Mouse (Mus musculus): Measurements from ENCODE around the gene Pakap.

Pakap gene

DNA sequence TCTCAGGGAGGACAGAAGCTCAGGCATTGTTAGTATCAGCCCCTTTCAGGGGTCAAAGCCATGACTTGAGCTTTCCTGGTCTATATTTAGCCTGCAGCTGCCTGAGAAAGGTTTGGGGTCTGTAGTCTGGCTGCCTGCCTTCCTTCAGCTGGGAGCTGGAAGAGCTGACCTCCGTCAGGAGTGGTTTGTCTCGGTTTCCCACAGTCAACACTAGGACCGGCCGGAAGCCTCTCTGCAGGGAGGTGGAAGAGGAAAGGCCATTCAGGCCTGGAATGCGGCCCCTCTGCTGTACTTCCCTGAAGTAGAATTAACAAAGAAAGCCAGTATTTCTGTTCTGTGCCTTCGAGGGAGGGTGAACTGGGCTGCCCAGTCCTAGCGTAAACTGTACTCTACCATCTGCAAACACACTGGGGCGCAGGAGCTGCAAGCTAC, 279.0 kb downstream of the Pakap start:
- no peak for DNase-seq

DNA sequence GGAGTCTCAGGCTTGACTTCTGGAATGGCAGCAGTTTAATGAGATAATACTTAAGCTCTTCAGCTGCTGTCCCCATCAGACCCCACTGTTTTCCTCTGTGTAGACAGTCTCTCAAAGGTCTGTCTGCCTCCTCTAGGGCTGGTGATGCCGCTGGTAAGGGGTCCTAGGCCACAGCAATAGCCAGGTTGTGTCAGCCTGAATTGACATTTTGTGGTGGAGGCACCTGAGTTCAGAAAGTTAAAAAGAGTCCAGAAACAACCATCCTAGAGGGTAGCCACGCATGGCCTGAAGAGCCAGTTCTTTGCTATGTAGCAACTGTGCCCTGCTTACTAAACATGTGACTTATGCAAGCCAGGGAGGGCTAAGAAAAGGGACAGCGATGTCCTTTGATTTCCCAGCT, 279.7 kb downstream of the Pakap start:
- no peak for DNase-seq

DNA sequence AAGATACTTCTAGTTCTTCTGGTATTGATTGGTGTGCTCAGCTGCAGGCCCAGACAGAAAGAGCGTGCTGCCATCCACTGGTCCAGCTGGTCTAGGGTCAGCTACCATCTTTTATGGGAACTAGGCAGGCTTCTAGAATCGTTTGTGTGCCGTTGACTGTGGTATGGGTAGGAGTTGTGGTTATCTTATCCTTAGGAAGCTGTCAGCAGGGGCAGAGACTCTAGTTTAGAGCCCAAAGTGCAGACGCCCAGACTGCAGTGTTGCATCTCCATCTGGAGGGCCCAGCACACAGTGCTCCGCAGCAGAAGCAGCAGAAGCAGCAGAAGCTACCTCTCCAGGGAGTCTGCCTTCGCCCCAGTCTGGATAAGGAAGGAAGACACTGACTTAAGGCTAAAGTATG, 281.5 kb downstream of the Pakap start:
- DNase-seq = no peak

DNA sequence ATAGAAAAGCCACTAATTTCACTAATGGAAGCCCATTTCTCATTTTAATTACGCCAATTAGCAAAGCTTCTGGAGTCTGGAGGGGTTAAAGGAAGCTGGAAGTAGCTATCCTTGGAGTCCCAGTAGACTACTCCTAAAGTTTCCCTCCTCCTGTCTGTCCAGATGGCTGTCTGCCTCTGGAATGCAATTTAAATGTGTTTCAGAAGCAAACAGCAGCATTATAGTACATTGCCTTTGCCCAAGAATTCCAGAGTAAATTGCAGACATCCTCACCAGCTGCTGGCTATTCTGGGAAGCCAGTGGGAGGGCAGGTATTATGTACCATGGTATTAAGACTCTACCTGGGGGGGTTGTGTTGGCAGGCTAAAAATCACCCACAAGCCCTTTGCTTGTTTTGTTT, 283.8 kb downstream of the Pakap start:
- DNase-seq = no peak

DNA sequence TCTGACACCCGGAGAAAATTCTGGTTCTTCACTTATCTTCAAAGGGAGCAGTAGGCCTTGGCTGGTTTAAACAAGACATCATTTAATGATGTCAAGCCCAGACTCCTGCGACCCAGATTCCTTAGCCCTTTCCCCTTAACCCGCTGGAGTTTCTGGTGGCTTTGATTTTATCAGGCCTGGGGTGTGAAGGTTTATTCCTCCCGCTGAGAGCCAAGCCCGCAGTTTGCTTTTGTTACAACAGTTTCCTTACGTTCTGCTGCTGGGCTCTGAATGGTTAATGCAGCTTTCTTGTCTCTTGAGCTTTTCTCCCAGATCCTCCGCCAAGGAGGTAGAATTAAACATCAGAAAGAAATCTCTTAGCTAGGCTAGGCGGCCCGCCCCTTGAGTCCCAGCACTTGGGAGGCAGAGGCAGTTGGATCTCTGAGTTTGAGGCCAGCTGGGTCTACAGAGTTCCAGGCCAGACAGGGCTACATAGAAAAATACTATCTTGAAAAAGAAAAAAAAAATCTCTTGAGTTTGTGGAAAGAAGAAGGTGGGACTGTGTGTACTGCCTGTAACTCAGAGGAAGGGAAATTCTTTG, 284.6 kb downstream of the Pakap start:
- DNase-seq = no peak

DNA sequence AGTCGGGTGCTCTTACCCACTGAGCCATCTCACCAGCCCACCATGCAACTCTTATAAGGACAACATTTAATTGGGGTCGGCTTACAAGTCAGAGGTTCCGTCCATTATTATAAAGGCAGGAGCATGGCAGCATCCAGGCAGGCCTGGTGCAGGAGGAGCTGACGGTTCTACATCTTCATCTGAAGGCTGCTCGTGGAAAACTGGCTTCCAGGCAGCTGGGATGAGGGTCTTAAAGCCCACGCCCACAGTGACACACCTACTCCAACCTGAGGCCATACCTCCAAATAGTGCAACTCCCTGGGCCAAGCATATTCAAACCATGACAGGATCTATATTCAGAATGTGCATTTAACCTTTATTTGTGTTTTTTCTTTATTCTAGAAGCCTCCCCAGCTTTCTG, 286.2 kb downstream of the Pakap start:
- no peak for DNase-seq

DNA sequence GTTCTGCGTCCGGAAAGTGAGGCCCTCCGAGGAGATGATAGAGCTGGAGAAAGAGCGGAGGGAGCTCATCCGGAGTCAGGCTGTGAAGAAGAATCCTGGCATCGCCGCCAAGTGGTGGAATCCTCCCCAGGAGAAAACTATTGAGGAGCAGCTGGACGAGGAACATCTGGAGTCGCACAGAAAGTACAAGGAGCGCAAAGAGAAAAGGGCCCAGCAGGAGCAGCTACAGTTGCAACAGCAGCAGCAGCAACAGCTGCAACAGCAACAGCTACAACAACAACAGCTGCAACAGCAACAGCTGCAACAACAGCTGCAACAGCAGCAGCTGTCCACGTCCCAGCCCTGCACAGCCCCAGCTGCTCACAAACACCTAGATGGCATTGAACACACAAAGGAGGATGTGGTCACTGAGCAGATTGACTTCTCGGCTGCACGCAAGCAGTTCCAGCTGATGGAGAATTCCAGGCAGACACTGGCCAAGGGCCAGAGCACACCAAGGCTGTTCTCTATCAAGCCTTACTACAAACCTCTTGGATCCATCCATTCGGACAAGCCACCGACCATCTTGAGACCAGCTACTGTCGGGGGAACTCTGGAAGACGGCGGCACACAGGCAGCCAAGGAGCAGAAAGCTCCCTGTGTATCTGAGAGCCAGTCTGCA, 287.4 kb downstream of the Pakap start:
- no peak for DNase-seq

DNA sequence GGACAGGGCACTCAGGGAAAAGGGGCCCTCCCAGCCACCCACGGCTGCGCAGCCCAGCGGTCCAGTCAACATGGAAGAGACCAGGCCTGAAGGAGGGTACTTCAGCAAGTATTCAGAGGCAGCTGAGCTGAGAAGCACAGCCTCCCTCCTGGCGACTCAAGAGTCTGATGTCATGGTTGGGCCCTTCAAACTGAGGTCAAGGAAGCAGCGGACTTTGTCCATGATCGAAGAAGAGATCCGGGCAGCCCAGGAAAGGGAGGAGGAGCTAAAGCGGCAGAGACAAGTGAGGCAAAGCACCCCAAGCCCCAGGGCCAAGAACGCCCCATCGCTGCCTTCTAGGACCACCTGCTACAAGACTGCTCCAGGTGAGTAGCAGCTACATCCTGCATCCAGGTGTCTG, 288.7 kb downstream of the Pakap start:
- no peak for DNase-seq

DNA sequence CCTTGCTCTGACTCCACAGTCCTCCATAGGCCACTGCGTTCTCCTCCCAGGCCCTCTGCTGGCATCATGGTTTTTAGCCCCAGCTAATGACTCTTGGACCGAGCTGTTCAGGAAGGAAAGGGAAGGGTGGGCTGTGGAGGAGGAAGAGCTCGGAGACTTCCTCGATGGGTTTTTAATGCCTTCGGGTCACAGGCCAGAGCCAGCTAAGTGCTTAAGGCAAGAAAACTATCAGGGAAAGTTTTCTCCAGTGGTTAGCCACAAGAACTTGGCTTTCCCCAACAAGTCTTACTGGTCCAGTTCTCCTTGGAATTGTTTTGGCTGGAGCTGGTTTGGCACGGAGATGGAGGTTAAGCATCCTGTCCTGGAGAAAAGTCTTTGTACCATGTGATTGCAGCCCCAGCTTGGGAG, 292.2 kb downstream of the Pakap start:
- DNase-seq = no peak

DNA sequence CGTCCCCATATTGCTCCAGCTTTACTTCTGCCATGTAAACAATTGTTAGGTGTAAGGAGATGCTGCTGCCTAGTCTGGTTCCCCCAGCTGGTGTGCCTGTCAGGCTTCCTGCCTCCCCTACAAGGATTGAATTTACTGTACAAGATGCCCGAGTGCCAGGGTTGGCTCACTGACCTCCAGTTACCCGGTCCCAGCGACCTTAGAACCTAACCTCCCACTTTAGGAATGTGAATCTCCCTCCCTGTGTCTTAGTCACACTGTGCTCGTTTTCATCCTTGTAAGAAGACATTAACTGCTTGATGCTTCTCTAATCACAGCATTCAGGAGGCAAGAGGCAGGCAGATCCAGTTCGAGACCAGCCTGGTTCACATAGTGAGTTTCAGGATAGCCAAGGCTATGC, 293.2 kb downstream of the Pakap start:
- DNase-seq = no peak

DNA sequence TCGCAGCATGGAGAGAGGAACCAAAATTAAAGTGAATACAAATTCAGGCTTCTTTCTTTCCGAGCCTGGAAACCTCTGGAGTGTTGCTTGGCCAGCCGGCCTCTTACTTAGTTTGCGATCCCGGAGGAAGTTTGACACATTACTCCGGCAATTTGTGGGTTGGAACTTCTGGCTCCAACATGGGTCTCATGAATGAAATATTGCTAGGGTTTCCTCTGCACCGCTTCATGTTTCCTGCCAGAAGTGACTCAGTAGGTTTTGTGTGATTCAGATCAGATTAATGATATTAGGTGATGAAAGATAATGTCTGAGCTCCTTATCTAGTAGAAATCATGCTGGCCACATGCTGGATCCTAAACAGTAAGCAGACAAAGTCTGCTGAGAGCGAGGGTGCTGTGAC, 293.9 kb downstream of the Pakap start:
- DNase-seq = no peak

DNA sequence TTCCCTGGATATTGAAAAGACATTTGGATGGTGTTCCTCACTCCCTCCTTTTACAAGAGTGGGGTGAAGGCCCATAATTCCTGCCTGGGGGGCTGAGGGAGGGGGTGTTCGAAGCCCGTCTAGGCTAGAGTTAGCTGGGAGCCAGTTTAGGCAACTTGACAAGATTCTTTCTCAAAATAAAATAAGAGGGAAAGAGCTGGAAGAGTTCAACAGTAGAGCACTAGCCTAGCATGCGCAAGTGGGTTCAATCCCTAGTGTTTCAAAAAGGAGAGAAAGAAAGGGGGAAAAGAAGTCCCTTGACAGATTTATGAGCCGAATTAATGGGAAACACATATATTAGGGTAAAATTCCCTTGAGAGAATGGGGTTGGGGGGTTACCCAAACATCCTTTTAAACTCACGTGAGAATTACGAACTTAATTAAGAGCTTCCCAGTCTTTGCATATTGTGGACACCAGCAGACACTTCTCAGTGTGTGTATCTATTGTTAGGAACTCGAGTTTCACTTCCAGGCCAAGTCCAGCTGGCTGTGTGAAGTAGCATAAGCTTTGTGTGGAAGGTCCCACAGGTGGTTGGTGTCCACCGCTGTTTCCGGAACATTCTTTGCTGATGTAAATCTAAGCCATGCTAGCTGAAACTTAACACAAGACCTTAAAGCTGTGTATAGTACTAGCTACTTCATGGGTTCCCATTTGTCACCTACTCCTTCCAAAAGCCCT, 294.4 kb downstream of the Pakap start:
- DNase-seq = no peak

DNA sequence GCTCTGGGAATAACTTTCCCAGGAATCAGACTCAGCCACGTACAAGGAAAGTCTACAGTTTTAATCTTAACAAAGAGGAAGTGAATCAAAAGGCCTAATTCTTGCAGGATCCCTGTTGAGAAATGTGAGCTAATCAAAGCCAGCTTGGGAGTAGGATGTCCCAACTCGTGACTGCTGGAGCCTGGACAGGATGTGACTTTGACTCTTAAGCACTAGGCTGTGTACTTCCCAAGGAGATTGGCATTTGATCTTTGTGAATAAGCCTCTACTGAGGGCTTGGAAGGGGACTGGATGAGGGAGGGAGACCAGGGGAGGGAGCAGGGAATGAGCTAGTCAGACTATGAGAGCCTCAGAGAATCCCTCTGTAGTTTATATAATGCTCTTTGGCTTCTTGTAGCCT, 298.1 kb downstream of the Pakap start:
- no peak for DNase-seq

DNA sequence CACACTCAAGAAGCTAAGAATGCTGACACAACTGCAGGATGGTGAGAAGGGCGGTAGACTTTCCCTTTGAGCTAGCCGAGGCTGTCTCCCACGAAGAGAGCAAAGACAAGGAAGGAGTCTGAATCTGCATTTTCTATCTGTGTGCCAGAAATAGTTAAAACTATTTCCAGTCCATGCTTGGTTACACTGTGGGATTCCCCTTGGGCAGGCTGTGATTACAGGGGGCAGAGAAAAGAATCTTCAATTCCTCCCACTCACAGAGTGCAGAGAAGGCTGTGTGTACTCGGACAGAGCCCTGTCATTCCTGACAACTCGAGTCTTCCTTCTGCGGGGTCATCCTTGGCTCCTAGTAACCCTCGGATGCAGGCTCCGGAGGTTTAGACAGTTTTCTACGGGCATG, 299.0 kb downstream of the Pakap start:
- no peak for DNase-seq

DNA sequence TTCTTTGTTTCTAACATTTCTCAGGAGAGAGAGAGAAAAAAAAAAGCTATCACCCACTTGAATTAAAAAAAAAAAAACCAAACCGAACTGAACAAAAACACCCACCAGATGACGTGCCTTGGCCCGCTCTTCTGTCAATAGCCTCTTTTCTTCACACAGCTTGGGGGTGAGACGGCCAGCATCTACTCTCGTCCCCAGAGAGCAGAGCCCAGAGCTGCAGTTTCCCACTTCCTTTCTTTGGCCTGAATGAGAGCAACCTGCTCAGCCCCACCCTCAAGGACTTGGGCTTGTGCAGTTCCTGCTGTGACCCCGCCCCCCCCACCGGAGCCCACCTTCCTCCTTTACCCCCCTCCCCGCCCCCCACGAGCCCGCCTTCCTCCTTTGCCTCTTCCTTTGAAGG, 299.5 kb downstream of the Pakap start:
- DNase-seq = no peak

DNA sequence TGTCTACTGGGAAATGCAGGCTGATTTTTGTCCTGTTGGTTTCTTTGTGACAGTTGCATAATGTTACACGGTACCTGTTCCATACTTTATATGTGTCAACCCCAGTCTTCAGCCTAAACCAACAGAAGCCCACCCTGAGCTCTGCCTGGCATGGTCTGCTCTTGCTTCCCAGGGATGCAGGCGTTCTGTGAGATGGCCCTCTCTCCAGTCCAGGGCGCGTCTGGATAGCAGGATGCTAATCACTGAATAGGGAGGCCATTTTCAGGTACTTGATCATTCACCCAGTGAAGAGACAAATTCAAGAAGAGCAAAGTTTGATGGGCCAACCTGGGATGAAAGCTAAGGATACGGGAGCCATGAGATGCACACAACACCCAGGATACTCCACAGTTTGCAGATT, 311.2 kb downstream of the Pakap start:
- DNase-seq = no peak

DNA sequence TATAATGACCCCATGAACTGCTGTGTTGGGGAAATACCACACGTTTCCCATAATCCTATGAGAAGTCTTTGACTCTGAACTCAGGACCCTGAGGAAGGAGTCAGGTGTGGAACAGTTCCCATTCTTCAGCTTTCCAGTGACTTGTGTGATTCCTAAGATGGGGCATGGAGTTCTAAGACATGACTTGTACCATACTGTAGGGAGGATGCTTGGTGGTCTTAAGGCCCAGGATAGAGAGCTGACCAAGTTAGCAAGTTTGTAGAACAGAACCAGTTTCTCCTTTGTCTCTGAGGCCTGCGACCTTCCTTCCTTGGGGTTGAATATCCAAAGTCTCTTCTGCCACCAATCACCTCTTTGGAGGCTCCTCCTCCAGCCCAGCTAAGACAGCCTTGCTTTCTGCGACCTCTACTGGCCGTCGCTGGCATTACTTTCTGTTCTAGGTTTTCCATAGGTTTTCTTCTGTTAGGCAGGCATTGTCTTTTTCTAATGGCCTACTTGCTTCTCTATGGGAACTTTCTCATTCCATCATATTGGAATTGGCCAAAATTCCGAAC, 311.9 kb downstream of the Pakap start:
- DNase-seq = peak; percentile 81 to 87

DNA sequence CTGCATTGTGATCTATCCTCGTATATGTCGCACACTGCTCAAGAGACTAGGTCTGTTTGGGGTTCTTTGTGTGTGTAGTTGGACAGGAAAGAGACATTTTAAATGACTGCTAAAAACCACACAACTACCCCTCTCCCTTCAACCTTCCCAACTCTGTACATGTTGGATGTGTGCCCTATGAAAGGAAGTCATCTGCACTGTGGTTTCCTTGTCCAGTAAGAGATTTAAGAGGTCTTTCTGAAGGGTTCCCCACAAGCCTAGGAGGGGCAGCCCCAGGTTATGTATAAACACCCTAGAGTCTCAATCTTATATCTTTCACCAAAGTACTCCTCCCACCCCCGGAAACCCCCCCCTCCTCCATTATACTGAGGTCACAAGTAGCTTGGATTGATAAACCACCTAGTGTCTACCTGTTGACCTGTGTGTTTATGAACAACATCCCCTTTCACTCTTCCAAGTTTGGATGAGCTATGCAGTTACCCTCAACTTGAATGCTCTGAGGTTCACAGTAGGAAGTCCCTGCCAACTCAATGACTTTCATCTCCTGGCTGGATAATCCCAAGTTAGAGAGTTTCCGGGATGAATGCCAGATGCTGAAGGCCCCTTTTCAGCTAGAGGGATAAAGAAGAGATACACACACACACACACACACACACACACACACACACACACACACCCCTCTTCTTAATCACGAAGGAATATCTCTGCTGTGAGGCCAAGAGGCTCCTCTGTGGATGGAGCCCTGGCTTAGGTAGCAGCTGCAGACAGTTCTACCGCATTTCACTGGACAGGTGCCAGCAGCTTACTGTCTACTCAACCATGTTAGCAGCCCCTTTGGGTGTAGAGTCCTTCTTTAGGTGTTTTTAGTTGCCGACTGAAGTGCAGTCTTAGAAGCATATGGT, 315.8 kb downstream of the Pakap start:
- DNase-seq = no peak

DNA sequence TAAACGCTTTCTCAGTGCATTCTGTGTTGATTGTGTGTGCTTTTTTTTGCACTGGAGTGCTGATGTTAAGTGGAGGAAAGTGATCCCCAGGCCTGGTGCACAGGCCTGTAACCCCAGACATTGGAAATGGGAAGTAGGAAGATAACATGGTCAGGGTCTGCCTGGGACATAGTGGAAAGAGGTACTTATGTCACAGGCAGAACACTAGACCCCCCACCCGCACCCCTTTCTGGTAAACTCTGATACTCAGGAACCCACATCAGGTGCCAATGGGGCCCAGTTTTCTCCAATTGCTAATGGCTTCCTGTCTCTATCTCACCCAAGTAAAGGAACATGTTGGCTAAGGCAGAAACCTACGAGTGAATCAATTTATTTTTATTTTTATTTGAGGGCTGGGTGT, 316.5 kb downstream of the Pakap start:
- DNase-seq = no peak

DNA sequence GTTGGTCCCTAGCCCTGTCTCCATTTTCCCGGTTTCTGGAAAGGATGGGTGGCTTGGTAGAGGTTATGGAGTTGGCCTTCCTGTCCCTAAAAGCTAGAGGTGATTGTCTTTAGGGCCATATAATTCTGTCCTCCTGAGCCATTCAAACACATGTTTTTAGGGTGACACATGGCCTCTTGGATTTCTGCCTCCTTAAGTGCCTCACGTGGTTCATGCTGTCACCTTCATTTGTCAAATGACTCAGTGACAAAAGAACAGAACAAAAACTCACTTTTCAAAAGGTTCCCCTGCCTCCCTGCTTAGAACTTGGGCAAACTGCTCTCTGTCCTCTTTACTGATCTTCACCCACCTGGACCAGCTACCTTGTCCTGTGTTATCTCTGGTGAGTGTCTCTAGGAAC, 317.2 kb downstream of the Pakap start:
- no peak for DNase-seq

DNA sequence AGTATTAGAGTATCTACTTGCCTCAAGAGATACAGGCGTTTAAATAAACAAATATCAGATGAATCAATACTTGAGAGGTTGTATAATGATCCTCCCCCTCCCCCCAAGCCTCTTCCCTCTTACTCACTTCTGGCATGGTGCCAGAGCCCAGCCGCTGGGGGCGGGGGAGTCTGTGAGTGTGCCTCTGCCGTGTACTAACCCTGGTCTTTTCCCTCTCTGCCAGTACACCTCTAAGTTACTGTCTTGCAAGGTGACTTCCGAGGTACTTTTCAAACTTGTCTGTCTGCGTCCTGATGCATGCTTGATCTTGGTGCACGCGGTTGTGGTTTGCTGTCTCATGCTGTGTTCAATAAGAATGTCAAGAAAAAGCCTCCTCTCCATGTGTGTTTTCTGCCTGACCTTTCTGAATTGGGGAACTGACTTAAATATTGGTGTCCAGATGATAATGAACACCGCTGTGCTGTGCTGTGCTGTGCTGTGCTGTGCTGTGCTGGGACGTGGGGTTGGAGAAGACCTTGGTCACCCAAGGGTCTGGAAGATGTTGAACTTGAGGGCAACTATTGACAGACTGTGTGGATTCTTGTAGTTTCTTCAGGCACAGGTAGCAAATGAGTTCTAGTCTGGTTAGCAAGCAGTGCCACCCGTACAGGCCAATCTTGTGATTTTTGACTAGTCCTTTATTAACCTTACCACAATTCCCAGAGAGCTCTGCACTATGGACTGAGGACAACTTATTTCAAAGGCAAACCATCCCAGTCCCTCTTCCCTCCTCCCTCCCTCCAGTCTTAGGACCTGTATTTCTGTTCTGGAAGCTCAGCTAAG, 318.3 kb downstream of the Pakap start:
- peak in 1 of 2 experiments; percentile 9 for DNase-seq

DNA sequence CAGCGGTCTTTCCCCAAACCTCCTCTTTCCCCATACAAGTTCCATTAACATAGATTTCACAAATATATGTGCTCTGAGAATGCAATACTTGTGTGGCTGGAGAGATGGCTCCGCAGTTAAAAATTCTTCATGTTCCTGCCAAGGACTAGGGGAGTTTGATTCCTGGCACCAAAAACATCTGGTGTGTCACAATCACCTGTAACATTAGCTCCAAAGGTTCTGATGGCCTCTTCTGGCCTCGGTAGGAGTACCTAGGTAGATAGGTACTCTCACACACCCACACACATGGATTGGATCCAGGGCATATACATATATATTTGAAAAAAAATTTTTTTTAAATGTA, 318.9 kb downstream of the Pakap start:
- DNase-seq = no peak
